Mouse (Mus musculus): Measurements from ENCODE around the gene Map4k1. TPM values are rescaled to one million over a fixed set of nuclear protein-coding genes. Genes with fewer than 3 reads are reported as not detected.

Gene Map4k1
- polyA plus RNA-seq, 1 experiment: 6.2 TPM

GRCm38 (mm10) chr7:28960354-28961046, 21.4 kb upstream of the Map4k1 start:
- Histone ChIP-seq H3K36me3 (ENCODE audit: control insufficient read depth, insufficient read depth, low read length) (no peaks in the 10 kb centered on the region; the same call in 1 of the 2 replicates), H3K27me3 (replicated peaks; ENCODE audit: control insufficient read depth, insufficient read depth, low read length) (no peaks in the 10 kb centered on the region), H3K27ac (ENCODE audit: insufficient read depth, low read depth, low read length) (peak overlapping the region; percentile 69), H3K4me1 (ENCODE audit: control insufficient read depth, insufficient read depth, low read length) (peaks cover 43% of the 10 kb centered on the region), H3K4me3 (ENCODE audit: insufficient read depth, low read depth, low read length) (peak overlapping the region; percentile 84)
- 7% methylated on average over 9 of the region's 9 CpGs for WGBS
- no peak for DNase-seq
- no peak for TF ChIP-seq POLR2A (IDR thresholded peaks at IDR 0.05; ENCODE audit: low read depth, low read length)
- TF ChIP-seq CTCF (conservative IDR thresholded peaks at IDR 0.05; ENCODE audit: insufficient read depth, insufficient read length, low read depth, low read length): no peak

GRCm38 (mm10) chr7:28961584-28961926, 20.3 kb upstream of the Map4k1 start:
- TF ChIP-seq CTCF (conservative IDR thresholded peaks at IDR 0.05; ENCODE audit: insufficient read depth, insufficient read length, low read depth, low read length) (no peak), POLR2A (IDR thresholded peaks at IDR 0.05; ENCODE audit: low read depth, low read length) (no peak)
- peak overlapping the region; percentile 84 for H3K4me3 ChIP-seq (ENCODE audit: insufficient read depth, low read depth, low read length)
- no peaks in the 10 kb centered on the region; the same call in 1 of the 2 replicates for H3K36me3 ChIP-seq (ENCODE audit: control insufficient read depth, insufficient read depth, low read length)
- peaks cover 35% of the 10 kb centered on the region for H3K4me1 ChIP-seq (ENCODE audit: control insufficient read depth, insufficient read depth, low read length)
- no peaks in the 10 kb centered on the region for H3K27me3 ChIP-seq (replicated peaks; ENCODE audit: control insufficient read depth, insufficient read depth, low read length)
- 1% methylated on average over 7 of the region's 7 CpGs for WGBS
- no peak for DNase-seq
- H3K27ac ChIP-seq (ENCODE audit: insufficient read depth, low read depth, low read length): peak overlapping the region; percentile 69

GRCm38 (mm10) chr7:28961927-28962670, 19.8 kb upstream of the Map4k1 start, which contains the start of gene Actn4:
Gene Actn4, minus strand, starts transcription at chr7:28962340.
- peak; percentile 100 for DNase-seq
- WGBS: 1% methylated on average over 76 of the region's 76 CpGs
- Histone ChIP-seq H3K4me1 (ENCODE audit: control insufficient read depth, insufficient read depth, low read length) (peaks cover 31% of the 10 kb centered on the region), H3K27me3 (replicated peaks; ENCODE audit: control insufficient read depth, insufficient read depth, low read length) (no peaks in the 10 kb centered on the region), H3K36me3 (ENCODE audit: control insufficient read depth, insufficient read depth, low read length) (no peaks in the 10 kb centered on the region; the same call in 1 of the 2 replicates), H3K4me3 (ENCODE audit: insufficient read depth, low read depth, low read length) (peak within 1 kb of the TSS; percentile 84), H3K27ac (ENCODE audit: insufficient read depth, low read depth, low read length) (peak within 1 kb of the TSS; percentile 95)
- TF ChIP-seq POLR2A (IDR thresholded peaks at IDR 0.05; ENCODE audit: low read depth, low read length) (peak; percentile 96), CTCF (conservative IDR thresholded peaks at IDR 0.05; ENCODE audit: insufficient read depth, insufficient read length, low read depth, low read length) (no peak)

GRCm38 (mm10) chr7:28963399-28963923, 18.4 kb upstream of the Map4k1 start:
- 90% methylated on average over 3 of the region's 3 CpGs for WGBS
- no peak for DNase-seq
- TF ChIP-seq POLR2A (IDR thresholded peaks at IDR 0.05; ENCODE audit: low read depth, low read length) (no peak), CTCF (conservative IDR thresholded peaks at IDR 0.05; ENCODE audit: insufficient read depth, insufficient read length, low read depth, low read length) (no peak)
- H3K4me1 ChIP-seq (ENCODE audit: control insufficient read depth, insufficient read depth, low read length): peaks cover 21% of the 10 kb centered on the region
- no peak overlapping the region for H3K4me3 ChIP-seq (ENCODE audit: insufficient read depth, low read depth, low read length)
- no peak overlapping the region for H3K27ac ChIP-seq (ENCODE audit: insufficient read depth, low read depth, low read length)
- H3K36me3 ChIP-seq (ENCODE audit: control insufficient read depth, insufficient read depth, low read length): no peaks in the 10 kb centered on the region
- H3K27me3 ChIP-seq (replicated peaks; ENCODE audit: control insufficient read depth, insufficient read depth, low read length): no peaks in the 10 kb centered on the region

- Histone ChIP-seq H3K4me3 (ENCODE audit: insufficient read depth, low read depth, low read length) (no peak overlapping the region), H3K27ac (ENCODE audit: insufficient read depth, low read depth, low read length) (no peak overlapping the region), H3K36me3 (ENCODE audit: control insufficient read depth, insufficient read depth, low read length) (no peaks in the 10 kb centered on the region), H3K4me1 (ENCODE audit: control insufficient read depth, insufficient read depth, low read length) (peaks cover 20% of the 10 kb centered on the region), H3K27me3 (replicated peaks; ENCODE audit: control insufficient read depth, insufficient read depth, low read length) (no peaks in the 10 kb centered on the region)
- 74% methylated on average over 5 of the region's 5 CpGs for WGBS
- DNase-seq: no peak
- no peak for TF ChIP-seq POLR2A (IDR thresholded peaks at IDR 0.05; ENCODE audit: low read depth, low read length)
- no peak for TF ChIP-seq CTCF (conservative IDR thresholded peaks at IDR 0.05; ENCODE audit: insufficient read depth, insufficient read length, low read depth, low read length)
Observed at GRCm38 (mm10) chr7:28965346-28965840, 16.5 kb upstream of the Map4k1 start.

GRCm38 (mm10) chr7:28966181-28966580, 15.7 kb upstream of the Map4k1 start:
- no peak overlapping the region for H3K4me3 ChIP-seq (ENCODE audit: insufficient read depth, low read depth, low read length)
- DNase-seq: no peak
- H3K4me1 ChIP-seq (ENCODE audit: control insufficient read depth, insufficient read depth, low read length): peaks cover 21% of the 10 kb centered on the region
- TF ChIP-seq CTCF (conservative IDR thresholded peaks at IDR 0.05; ENCODE audit: insufficient read depth, insufficient read length, low read depth, low read length) (no peak), POLR2A (IDR thresholded peaks at IDR 0.05; ENCODE audit: low read depth, low read length) (no peak)
- no peaks in the 10 kb centered on the region for H3K27me3 ChIP-seq (replicated peaks; ENCODE audit: control insufficient read depth, insufficient read depth, low read length)
- H3K27ac ChIP-seq (ENCODE audit: insufficient read depth, low read depth, low read length): no peak overlapping the region
- H3K36me3 ChIP-seq (ENCODE audit: control insufficient read depth, insufficient read depth, low read length): no peaks in the 10 kb centered on the region
- WGBS: 90% methylated on average over 4 of the region's 5 CpGs

All from kidney, adult 2 months (tissue).